Mouse (Mus musculus) kidney, adult 2 months (tissue): Measurements from ENCODE around the gene Adam8. TPM values are rescaled to one million over a fixed set of nuclear protein-coding genes. Genes with fewer than 3 reads are reported as not detected.

Experiments
- DNase-seq: peaks from one replicate; pipeline ENCODE4 v3.0.0; 2021
- H3K27ac ChIP-seq: fragments of 200-500 bp; 2 replicates; pipeline ENCODE4 v1.5.1; 2012; ENCODE audit warnings: low read depth, low read length, control low read depth, inconsistent platforms; ENCODE audit not compliant: insufficient read depth
- H3K27me3 ChIP-seq: fragments of 200-500 bp; replicated peaks from 2 replicates; pipeline ENCODE4 v1.6.1; 2012; ENCODE audit warnings: mild to moderate bottlenecking, moderate library complexity, low read length, inconsistent platforms; ENCODE audit not compliant: control insufficient read depth, insufficient read depth
- H3K36me3 ChIP-seq: fragments of 200-500 bp; 2 replicates; pipeline ENCODE4 v1.6.1; 2012; ENCODE audit warnings: mild to moderate bottlenecking, moderate library complexity, low read length, inconsistent platforms; ENCODE audit not compliant: control insufficient read depth, insufficient read depth
- H3K4me1 ChIP-seq: fragments of 200-500 bp; 2 replicates; pipeline ENCODE4 v1.6.1; 2011; ENCODE audit warnings: low read length; ENCODE audit not compliant: control insufficient read depth, insufficient read depth
- H3K4me3 ChIP-seq: fragments of 200-500 bp; 2 replicates; pipeline ENCODE4 v1.5.1; 2011; ENCODE audit warnings: mild to moderate bottlenecking, low read depth, low read length, control low read depth; ENCODE audit not compliant: insufficient read depth
- CTCF ChIP-seq: fragments of 200-500 bp; conservative IDR thresholded peaks from 2 replicates; pipeline ENCODE4 v1.5.1; 2011; ENCODE audit warnings: low read depth, mild to moderate bottlenecking, control low read depth, low read length, moderate library complexity, mixed read lengths; ENCODE audit not compliant: insufficient read depth, insufficient read length
- POLR2A ChIP-seq: fragments of 200-500 bp; IDR thresholded peaks from one replicate; pipeline ENCODE4 v1.6.1; 2011; ENCODE audit warnings: low read depth, low read length, control low read depth
- WGBS: fragments of 180-500 bp; shearing (Covaris S2); methylation state at CpG from one replicate; pipeline ENCODE4 v1.1.7; 2018; 5-methylcytosine and 5-hydroxymethylcytosine counted together
- polyA plus RNA-seq: library from polyadenylated mRNA; depleted of rRNA; stranded (reverse); fragments of >200 nt; gene quantifications from 2 replicates; pipeline ENCODE4 v1.2.3, GENCODE M21; 2012

Gene Adam8
- polyA plus RNA-seq, 1 experiment, result 2.2 TPM

DNA sequence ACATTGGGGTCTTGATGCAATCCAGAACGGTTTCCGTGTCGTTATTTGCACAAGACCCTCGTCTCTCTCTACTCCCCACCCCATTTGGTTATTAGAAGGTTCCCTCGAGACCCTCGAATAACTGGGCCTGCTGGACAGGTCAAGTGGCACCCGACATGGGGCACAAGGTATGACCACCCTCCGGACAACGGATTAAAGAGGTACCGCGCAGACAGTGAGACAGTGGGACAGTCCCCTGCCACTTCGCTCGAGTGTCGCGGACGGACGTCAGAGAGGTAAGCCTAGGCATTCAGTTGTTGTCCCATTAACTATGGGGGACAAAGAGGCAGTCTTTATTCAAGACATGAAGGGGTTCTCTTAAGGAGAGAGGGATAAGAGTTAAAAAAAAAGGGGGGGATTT, 19.0 kb upstream of the Adam8 start:
- H3K36me3 ChIP-seq, result no peaks in the 10 kb centered on the region
- H3K27ac ChIP-seq, result no peak overlapping the region
- TF ChIP-seq CTCF (no peak), POLR2A (no peak)
- no peak overlapping the region for H3K4me3 ChIP-seq
- H3K4me1 ChIP-seq, result no peaks in the 10 kb centered on the region
- 98% methylated on average over 17 of the region's 17 CpGs for WGBS
- no peak for DNase-seq
- H3K27me3 ChIP-seq, result no peaks in the 10 kb centered on the region

DNA sequence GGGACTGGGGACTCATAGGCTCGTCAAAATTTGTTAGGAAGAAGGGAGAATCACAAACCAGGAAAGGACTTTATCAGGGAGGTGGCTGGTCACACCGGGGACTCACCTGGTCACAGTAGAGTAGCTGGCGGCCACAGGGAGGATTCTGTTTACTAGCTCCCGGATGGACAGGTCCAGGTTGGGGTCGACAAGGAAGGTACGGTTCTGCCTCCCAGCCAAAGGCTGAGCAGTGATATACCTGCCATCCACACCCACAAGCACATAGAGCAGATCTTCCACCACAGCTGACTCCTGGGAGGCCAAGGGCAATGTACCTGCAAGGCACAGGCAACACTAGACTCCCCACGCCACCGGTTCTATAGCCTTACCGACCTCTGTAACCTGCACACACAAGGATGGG, 15.4 kb upstream of the Adam8 start:
- WGBS, result 94% methylated on average over 9 of the region's 9 CpGs
- Histone ChIP-seq H3K27me3 (no peaks in the 10 kb centered on the region), H3K27ac (no peak overlapping the region), H3K4me3 (no peak overlapping the region), H3K4me1 (no peaks in the 10 kb centered on the region), H3K36me3 (0 out of 2 replicates have a peak, but pooled peaks cover 2% of the 10 kb centered on the region)
- TF ChIP-seq CTCF (no peak), POLR2A (no peak)
- no peak for DNase-seq

DNA sequence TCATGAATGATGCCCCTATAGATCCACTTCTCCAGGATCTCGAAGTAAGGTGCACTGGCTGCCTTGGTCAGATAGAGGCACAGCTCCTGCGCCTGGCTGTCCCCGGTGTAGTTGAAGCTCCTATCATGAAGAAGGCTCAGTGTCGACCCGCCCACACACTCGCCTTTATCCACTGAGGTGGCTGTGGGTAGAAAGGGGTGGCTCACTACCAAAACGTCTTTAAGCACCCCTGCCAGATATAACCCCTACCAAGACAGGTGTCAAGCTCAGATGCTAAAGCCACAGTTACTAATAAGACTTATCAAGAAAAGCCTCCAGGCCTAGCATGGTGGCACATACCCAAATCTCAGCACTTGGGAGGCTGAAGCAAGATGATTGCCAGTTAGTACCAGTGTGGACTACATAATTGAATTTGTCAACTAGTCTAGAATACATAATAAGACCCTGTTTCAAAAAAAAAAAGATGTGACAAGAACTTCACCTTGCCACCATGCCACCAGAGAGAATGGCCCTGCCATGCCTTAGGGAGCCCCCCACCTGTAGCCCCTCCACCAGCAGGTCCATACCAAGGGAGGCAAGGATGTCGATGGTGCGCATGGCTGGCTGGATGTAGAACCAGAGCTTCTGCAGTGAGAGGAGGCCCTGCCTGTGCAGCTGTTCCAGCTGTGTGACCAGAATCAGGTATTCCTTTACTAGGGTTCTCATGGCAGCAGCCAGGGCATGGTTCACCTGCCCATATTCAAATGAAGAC, 14.7 kb upstream of the Adam8 start:
- 94% methylated on average over 9 of the region's 9 CpGs for WGBS
- H3K36me3 ChIP-seq, result 0 out of 2 replicates have a peak, but pooled peaks cover 2% of the 10 kb centered on the region
- no peaks in the 10 kb centered on the region for H3K4me1 ChIP-seq
- DNase-seq, result no peak
- TF ChIP-seq CTCF (no peak), POLR2A (no peak)
- no peak overlapping the region for H3K4me3 ChIP-seq
- H3K27ac ChIP-seq, result no peak overlapping the region
- no peaks in the 10 kb centered on the region for H3K27me3 ChIP-seq

DNA sequence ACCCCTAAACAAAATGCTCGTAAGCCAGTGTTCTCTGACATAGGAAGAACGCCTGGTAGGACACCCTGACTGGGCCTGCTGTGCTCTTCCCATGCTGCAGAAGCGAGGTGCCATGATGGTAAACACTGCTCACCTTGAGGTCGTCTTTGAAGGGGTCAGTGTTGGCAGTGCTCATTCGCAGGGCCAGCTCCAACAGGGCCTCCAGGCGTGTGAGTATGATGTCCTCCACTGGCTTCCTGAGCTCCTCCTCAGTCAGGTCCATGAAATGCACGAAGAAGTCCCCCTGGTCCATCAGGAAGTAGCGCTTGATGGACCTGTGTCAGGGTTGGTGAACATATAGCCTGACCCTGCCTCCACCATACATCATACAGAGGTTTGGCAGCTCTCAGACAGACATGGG, 12.3 kb upstream of the Adam8 start:
- no peak for DNase-seq
- Histone ChIP-seq H3K4me1 (no peaks in the 10 kb centered on the region), H3K36me3 (peaks cover 3% of the 10 kb centered on the region; the same call in 1 of the 2 replicates), H3K27ac (no peak overlapping the region), H3K4me3 (no peak overlapping the region), H3K27me3 (no peaks in the 10 kb centered on the region)
- WGBS, result 94% methylated on average over 8 of the region's 8 CpGs
- TF ChIP-seq CTCF, result no peak
- TF ChIP-seq POLR2A, result no peak

DNA sequence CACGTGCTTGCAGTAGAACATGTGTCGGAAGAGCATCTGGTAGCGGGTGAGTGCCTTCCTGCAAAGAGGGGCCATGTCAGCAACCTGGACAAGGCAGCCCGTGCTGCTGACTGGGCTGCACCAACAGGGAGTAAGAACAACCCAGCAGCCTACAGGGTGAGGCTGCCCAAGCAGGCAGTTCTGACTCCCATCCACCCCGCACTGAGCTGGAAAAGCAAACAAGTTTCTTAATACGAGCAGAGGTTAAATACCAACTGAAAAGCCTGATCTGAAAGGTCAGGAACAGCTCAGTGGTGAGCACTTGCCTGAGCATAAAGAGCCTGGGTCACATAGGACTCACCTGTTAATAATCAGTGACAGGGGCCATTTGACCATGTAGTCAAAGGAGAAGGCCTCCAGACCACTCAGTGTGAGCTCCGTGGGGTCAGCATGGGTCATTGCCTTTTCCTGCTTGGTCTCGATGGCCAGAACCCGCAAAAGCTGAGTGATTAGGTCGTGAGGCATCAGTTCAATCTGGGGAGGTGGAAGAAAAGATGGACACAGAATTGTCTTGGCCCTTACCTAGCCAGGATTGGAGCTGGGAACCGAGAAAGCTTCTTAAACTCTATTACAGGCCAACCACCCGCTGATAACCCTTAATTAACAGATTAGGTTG, 8.9 kb upstream of the Adam8 start:
- no peaks in the 10 kb centered on the region for H3K4me1 ChIP-seq
- TF ChIP-seq POLR2A (no peak), CTCF (no peak)
- DNase-seq, result no peak
- H3K36me3 ChIP-seq, result peaks cover 3% of the 10 kb centered on the region; the same call in 1 of the 2 replicates
- no peaks in the 10 kb centered on the region for H3K27me3 ChIP-seq
- 69% methylated on average over 12 of the region's 12 CpGs for WGBS
- no peak overlapping the region for H3K27ac ChIP-seq
- H3K4me3 ChIP-seq, result no peak overlapping the region

DNA sequence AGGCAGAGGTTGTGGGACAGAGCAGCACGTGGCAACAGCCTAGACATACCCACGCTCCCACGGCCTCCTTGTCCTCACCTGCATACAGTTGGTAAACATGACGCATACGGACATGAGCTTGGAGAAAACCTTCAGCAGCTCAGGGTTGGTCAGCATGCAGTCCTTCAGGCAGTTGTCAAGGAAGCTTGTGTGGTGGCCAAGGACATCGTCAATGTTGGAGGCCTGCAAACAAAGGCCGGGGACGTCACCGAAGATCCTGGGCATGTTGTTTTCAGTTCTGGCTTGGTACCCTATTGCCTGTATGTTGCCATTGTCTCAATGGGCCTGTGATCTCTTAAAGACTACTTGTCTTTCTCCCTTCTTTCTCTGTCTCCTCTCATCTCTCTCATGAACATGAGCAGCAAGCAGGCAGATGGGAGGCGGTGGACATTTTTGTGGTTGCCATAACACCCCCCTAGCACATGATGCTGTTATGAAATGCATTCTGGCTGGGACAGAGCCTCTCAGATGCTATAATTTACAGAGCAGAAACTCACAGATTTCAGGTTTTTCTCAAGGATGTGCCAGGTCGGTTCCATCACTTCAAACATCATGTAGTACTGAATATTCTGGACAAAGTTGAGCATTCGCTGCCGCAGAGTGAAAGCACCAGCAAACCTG, 6.5 kb upstream of the Adam8 start:
- H3K27ac ChIP-seq, result no peak overlapping the region
- peaks cover 1% of the 10 kb centered on the region; the same call in 1 of the 2 replicates for H3K36me3 ChIP-seq
- H3K4me3 ChIP-seq, result no peak overlapping the region
- TF ChIP-seq CTCF, result no peak
- no peak for TF ChIP-seq POLR2A
- H3K27me3 ChIP-seq, result no peaks in the 10 kb centered on the region
- DNase-seq, result no peak
- 94% methylated on average over 13 of the region's 13 CpGs for WGBS
- H3K4me1 ChIP-seq, result no peaks in the 10 kb centered on the region

DNA sequence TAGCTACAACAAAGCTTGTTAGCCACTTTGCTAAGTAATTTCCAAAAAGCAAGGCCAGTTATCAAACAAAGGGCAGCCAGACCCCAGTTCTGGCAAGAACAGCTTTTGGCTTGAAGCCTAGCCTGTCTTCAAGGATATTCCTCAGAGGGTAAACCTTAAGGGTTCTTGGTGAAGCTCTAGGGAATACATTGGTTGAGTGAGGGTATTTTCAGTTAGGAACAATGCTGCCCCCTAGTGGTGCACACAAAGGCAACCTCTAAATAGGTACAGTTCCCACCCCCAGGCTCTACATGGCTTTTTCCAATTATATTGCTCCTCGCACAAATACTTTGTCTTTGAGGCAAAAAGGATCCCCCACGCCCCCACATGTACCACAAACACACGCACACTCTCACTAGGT, 2.3 kb upstream of the Adam8 start:
- peak; percentile 58 for TF ChIP-seq CTCF
- TF ChIP-seq POLR2A, result no peak
- 32% methylated on average over 3 of the region's 3 CpGs for WGBS
- no peaks in the 10 kb centered on the region for H3K4me1 ChIP-seq
- H3K27ac ChIP-seq, result no peak overlapping the region
- peak; percentile 60 for DNase-seq
- no peaks in the 10 kb centered on the region for H3K27me3 ChIP-seq
- H3K36me3 ChIP-seq, result no peaks in the 10 kb centered on the region; the same call in 1 of the 2 replicates
- H3K4me3 ChIP-seq, result no peak overlapping the region
